Mouse (Mus musculus) hematopoietic stem cell, adult 5-6 weeks (primary cell): ENCODE data around the gene Hoxc6. TPM values are rescaled to one million over a fixed set of nuclear protein-coding genes. Genes with fewer than 3 reads are reported as not detected.

Experiments
- ATAC-seq, 2 experiments: fragments of 125-278 bp in 1 of 2; replicated peaks in 1 of 2; 2 replicates each; pipeline ENCODE4 v1.8.0; 2016 to 2017; ENCODE audit warnings: inconsistent platforms in 2 of 2, mild to moderate bottlenecking in 2 of 2, moderate number of reproducible peaks in 2 of 2, low read depth in 1 of 2, moderate TSS enrichment in 1 of 2; ENCODE audit not compliant: low FRiP score in 2 of 2, poor library complexity in 2 of 2, severe bottlenecking in 2 of 2, insufficient read depth in 1 of 2, low TSS enrichment in 1 of 2
- total RNA-seq: library from RNA; stranded (forward); fragments of 172-1452, 232-1000 nt; gene quantifications from 2 replicates; pipeline ENCODE4 v1.2.3, GENCODE M21; 2017

Gene Hoxc6
- total RNA-seq, 1 experiment from 2014 or later: not detected

DNA sequence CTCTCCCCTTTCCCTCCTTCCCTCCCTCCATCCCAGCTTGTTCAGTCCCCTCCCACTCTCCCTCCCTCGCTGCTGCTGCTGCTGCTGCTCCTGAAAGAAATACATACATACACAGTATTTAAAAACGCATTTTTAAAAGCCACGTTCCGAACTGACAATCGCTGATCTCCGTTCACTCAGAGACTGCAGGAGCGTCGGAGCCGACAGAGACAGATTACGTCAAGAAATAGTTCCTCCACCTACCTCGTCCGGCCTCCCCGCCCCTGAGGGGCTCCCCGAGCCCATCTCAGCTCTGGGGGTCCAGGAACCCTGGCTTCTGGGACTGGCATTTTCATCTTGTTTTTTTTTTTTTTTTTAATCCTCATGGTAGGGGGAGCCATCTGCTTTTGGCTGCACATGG lies 17.1 kb upstream of the Hoxc6 start:
- ATAC-seq: no peak

- no peak for ATAC-seq
Observed at GRCm38 (mm10) chr15:102981379-102982288, 16.4 kb upstream of the Hoxc6 start.

- ATAC-seq: no peak
Observed at GRCm38 (mm10) chr15:102983716-102984115, 14.3 kb upstream of the Hoxc6 start.

DNA sequence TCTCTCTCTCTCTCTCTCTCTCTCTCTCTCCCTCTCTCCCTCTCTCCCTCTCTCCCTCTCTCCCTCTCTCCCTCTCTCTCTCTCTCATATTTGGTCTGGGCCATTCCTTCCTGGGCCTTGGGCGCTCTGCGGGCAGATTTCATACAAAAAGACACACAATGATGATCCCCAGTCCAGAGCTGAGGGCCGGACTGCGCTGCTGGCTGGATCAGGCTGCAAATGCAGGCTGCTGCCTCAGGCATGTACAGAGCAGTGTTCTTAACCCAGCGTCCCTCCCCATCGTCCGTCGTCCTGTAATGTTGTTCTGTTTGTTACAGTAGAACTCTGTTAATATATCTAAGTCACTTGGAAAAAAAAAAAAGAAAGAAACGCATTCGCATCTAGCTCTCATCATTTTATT lies 13.5 kb upstream of the Hoxc6 start:
- no peak for ATAC-seq

DNA sequence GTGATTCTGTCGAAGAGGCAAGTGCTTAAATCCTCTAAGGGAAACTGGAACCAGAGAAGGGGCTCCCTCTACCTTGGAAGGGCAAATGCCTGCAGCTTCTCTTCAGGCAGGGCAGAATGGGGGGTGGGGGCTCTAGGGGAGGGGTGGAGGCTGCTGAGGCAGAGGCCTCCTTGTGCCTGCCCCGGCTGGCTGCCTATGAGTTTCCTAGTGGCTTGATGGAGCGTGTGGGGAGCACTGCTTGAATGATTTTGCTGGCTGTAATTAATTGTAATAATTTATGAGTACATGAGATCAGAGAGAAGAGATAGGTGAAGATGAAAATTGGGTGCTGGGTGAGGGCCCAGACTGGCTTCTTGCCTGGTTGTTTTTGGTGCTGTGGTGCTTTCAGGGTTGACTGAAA lies 13.1 kb upstream of the Hoxc6 start:
- no peak for ATAC-seq

- ATAC-seq: peak; percentile 40 to 65; a peak in 2 of 4 replicates
Observed at GRCm38 (mm10) chr15:102987124-102987833, 10.8 kb upstream of the Hoxc6 start.

DNA sequence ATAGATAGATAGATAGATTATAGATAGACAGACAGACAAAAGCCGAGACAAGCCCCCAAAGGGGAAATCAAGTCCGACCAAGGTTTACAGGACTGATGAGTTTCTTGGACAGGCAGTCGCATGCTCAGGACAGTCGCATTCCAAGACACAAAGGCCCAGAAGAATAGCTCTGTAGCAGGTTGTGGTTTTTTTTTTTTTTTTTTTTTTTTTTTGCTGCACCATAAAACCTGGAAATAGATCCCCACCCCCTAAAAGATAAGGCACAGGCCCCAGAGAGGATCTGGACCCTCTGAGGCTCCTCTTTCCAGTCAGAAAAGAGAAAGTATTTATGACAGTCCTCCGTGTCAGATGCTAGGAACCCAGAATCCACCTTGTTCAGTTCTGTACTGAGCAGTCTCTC lies 10.0 kb upstream of the Hoxc6 start:
- no peak for ATAC-seq

- no peak for ATAC-seq
Observed at GRCm38 (mm10) chr15:102990461-102991397, 7.3 kb upstream of the Hoxc6 start, which contains the start of gene Hoxc8. Gene Hoxc8 (plus strand): TSS chr15:102990607.

DNA sequence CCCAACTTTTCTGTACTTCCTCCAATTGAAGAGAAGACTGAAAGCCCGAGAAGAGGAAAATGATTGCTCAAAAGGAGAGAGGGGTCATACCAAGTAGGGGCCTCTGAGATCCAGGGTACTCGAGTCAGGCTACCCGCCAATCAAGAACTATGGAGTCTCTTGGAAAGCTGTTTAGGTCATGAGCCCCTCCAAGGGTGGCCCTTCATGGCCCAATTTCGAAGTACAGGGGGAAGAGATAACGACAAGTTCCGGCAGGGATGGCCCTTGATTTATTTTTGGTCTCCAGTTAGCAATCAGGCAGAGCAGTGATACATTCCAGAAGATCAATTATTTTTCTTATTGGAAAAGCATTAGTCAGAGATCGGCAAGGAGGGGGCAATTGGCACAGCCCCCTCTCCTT lies 6.3 kb upstream of the Hoxc6 start:
- ATAC-seq: no peak

DNA sequence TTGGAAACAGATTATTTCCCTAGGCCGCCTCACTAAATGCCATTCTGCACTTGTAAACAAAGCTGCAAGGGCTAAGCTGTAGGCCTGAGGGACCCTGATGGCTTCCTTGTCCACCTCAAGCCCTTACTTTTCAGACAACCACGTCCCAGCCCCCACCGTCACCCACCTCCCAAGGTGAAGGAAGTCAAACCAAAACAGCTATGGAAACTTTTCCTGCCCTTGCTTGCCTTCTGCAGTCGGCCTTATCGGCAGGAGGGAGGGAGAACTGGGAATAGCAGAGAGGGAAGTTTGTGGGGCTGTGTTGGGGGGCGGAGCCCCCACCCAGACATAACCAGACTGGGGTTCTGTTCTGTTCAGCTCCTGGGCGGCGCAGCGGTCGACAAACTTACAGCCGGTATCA lies 5.9 kb upstream of the Hoxc6 start:
- no peak for ATAC-seq

DNA sequence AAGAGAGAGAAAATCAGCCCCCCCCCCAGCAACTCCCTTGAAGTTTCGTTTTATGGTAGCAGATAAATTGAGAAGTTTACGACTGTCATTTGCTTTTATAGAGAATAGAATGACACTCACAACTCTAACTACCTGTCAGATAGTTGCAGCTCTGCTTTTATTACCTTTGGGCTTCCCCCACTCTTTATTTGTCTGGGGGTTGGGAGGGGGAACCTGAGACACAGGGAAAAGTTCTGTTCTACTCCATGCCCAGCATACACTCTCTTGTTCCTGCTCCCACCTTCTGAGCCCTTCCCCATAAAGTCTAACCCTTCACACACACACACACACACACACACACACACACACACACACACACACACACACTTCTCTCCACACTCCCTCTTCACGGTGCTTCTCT lies 5.2 kb upstream of the Hoxc6 start:
- no peak for ATAC-seq

DNA sequence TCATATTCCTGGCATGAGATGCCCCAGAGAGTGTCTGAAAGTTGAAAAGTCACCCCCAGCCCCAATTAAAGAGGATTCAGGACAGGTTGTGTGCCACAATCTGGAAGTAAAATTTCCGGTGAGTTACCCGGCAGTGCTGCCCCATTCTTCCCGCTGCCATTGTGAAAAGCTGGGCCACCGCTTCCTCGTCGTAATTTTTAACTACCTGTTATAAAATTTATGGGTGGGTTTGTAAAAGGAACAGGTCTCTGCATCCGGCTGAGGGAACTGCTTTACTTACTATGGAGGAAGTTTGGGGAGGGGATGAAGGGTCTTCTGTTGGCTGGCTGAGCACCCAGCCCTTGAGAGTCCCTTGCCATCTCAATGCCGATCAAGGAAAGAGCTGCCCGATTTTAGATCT lies 1.5 kb upstream of the Hoxc6 start:
- no peak for ATAC-seq

DNA sequence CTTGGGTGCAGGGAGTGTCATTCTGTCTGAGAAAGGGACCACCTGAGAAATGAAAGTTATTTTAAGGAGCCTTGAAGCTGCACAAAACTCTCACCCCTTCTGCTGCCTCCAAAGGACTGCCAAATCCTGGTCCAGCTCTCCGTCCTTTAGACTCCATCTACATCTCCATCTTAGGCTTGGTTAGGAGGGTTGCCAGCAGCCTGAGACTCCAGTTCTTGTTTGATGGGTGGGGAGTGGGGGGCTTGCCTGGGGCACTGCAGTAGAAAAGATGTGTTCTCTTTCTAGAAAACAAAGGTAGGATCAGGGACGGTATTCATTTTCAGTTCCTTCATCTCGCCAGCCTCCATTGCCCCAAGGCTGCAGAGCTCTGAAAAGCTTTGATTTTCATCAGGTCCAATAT lies 626 bp upstream of the Hoxc6 start:
- ATAC-seq: no peak

DNA sequence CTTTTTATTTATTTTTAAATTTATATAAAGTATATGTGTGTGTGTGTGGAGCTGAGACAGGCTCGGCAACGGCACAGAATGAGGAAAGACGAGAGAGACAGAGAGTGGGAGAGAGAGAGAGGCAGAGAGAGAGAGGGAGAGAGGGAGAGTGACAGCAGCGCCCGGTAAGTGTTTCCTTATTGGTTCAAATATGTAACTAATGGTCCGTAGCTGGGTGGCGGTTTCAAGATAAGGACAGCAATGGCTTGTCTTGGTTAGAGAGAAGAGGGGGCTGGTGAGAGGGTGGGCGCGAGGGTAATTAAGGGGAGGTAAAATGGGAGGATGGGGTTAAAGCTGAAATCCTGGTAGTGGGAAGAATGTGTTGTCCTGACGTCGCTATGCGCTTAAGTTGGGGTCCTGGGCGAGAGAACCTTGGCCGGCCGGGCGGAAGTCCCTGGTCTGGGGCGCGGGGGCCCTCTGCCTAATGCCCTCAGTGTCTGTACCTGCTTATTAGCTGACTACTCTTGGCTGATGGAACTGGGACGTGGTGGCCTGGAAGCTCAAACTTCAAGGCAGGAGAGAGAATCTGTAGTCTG lies 638 bp downstream of the Hoxc6 start:
- no peak for ATAC-seq

DNA sequence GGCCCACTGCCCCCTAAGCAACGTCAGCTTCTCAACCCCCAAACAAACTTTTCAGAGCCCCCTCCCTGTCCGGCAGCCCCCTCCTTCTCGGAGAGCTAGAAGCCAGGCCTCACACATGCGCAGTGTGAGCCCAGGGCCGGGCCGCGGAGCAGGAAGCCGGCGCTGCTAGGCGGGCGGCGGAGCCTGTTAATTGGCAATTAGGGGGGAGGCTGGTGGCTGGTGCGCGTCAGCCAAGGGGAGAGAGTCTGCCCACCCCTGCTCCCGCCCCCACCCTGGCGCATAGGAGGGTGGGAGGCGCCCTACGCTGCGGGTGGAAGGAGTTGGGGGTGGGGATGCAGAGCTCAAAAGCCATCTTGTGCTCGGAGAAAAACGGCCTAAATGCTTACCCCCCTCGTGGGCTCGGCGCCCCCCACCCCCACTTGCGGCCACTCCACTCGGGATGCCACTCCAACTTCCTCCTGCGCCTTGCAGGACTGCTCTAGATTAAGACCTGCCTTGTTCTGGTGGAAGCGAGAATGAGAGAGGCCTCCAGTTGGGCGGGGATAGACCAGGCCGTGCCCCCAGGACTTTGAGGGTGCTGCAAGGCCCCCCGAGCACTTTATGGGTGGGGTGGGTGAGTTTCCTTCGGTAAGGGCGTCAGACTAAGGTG lies 1.2 kb downstream of the Hoxc6 start:
- peak; percentile 28 to 47; a peak in 3 of 4 replicates for ATAC-seq

- no peak for ATAC-seq
Observed at GRCm38 (mm10) chr15:102999955-103000354, 1.9 kb downstream of the Hoxc6 start.

GRCm38 (mm10) chr15:103000501-103000901 lies 2.4 kb downstream of the Hoxc6 start:
- ATAC-seq: no peak
